Mouse (Mus musculus) layer of hippocampus, adult 2 months (tissue): ENCODE measurements around the gene Cutc. TPM values are rescaled to one million over a fixed set of nuclear protein-coding genes. Genes with fewer than 3 reads are reported as not detected.

Experiments used
- DNase-seq, 2 experiments: peaks; one replicate each; pipeline ENCODE4 v3.0.0; 2022; ENCODE audit warnings: low spot score in 2 of 2
- H3K27ac ChIP-seq: fragments of 200-600 bp; 2 replicates; pipeline ENCODE4 v1.8.1; 2022
- H3K4me3 ChIP-seq: fragments of 200-600 bp; 2 replicates; pipeline ENCODE4 v1.8.1; 2022; ENCODE audit warnings: mild to moderate bottlenecking
- CTCF ChIP-seq: fragments of 200-600 bp; conservative IDR thresholded peaks from 2 replicates; pipeline ENCODE4 v1.8.1; 2022; ENCODE audit warnings: antibody characterized with exemption, mild to moderate bottlenecking, moderate library complexity
- long read RNA-seq, 2 experiments: library from polyadenylated mRNA; stranded (forward); transcript quantifications; one replicate each; pipeline ENCODE4 v2.0.0; 2021; ENCODE audit warnings: borderline mapping rate in 2 of 2
- total RNA-seq, 2 experiments: library from RNA; stranded (reverse); gene quantifications; 2 replicates each; pipeline ENCODE4 v1.2.3; 2021

The Cutc gene
- total RNA-seq: 1 to 10 TPM; 6.6 to 7.6 TPM
- long read RNA-seq, experiment 1, transcript Cutc-202 (9 exons, 1,233 nt): major isoform, 7 of 13 reads
- long read RNA-seq, experiment 1, partial matches to known transcripts: 0 of 13 reads
- long read RNA-seq, experiment 1, other reads (novel, unspliced or antisense): 5 of 13 reads
- long read RNA-seq, experiment 2, partial matches to known transcripts: 0 of 4 reads
- long read RNA-seq, experiment 2, other reads (novel, unspliced or antisense): 4 of 4 reads

GRCm38 (mm10) chr19:43752489-43753225 lies at the start of gene Cutc, which contains the start of gene Cox15:
Gene Cutc (plus strand): TSS chr19:43752996.
Gene Cox15 (minus strand): TSS chr19:43753000.
- peak; percentile 95 to 97 for DNase-seq
- TF ChIP-seq CTCF: no peak
- H3K27ac ChIP-seq: peak within 1 kb of the TSS; percentile 94
- peak within 1 kb of the TSS; percentile 79 for H3K4me3 ChIP-seq

GRCm38 (mm10) chr19:43704211-43704610 lies 48.6 kb upstream of the Cutc start:
- no peak overlapping the region for H3K27ac ChIP-seq
- no peak for DNase-seq
- H3K4me3 ChIP-seq: no peak overlapping the region
- no peak for TF ChIP-seq CTCF

GRCm38 (mm10) chr19:43704787-43705497 lies 47.9 kb upstream of the Cutc start:
- no peak overlapping the region for H3K4me3 ChIP-seq
- H3K27ac ChIP-seq: no peak overlapping the region
- no peak for TF ChIP-seq CTCF
- DNase-seq: no peak

- TF ChIP-seq CTCF: no peak
- DNase-seq: no peak
- Histone ChIP-seq H3K4me3 (no peak overlapping the region), H3K27ac (no peak overlapping the region)
Observed at GRCm38 (mm10) chr19:43708206-43708605, 44.6 kb upstream of the Cutc start.

- 0 out of 2 replicates have a peak overlapping the region, but pooled peaks have one; percentile 23 for H3K27ac ChIP-seq
- no peak overlapping the region for H3K4me3 ChIP-seq
- no peak for TF ChIP-seq CTCF
- DNase-seq: no peak
Observed at GRCm38 (mm10) chr19:43709317-43709716, 43.5 kb upstream of the Cutc start.

- no peak for DNase-seq
- no peak overlapping the region for H3K4me3 ChIP-seq
- no peak overlapping the region for H3K27ac ChIP-seq
- TF ChIP-seq CTCF: no peak
Observed at GRCm38 (mm10) chr19:43711159-43711916, 41.5 kb upstream of the Cutc start.

- H3K4me3 ChIP-seq: no peak overlapping the region
- TF ChIP-seq CTCF: no peak
- H3K27ac ChIP-seq: no peak overlapping the region
- no peak for DNase-seq
Observed at GRCm38 (mm10) chr19:43711971-43712370, 40.8 kb upstream of the Cutc start.

GRCm38 (mm10) chr19:43720061-43720460 lies 32.7 kb upstream of the Cutc start:
- DNase-seq: no peak
- Histone ChIP-seq H3K4me3 (no peak overlapping the region), H3K27ac (no peak overlapping the region)
- no peak for TF ChIP-seq CTCF

- Histone ChIP-seq H3K27ac (no peak overlapping the region), H3K4me3 (no peak overlapping the region)
- DNase-seq: no peak
- no peak for TF ChIP-seq CTCF
Observed at GRCm38 (mm10) chr19:43722891-43723290, 29.9 kb upstream of the Cutc start.

- no peak for DNase-seq
- Histone ChIP-seq H3K27ac (no peak overlapping the region), H3K4me3 (no peak overlapping the region)
- no peak for TF ChIP-seq CTCF
Observed at GRCm38 (mm10) chr19:43723501-43723900, 29.3 kb upstream of the Cutc start.

- TF ChIP-seq CTCF: no peak
- no peak overlapping the region for H3K27ac ChIP-seq
- no peak overlapping the region for H3K4me3 ChIP-seq
- no peak for DNase-seq
Observed at GRCm38 (mm10) chr19:43724194-43724593, 28.6 kb upstream of the Cutc start.

GRCm38 (mm10) chr19:43724821-43725220 lies 28.0 kb upstream of the Cutc start:
- Histone ChIP-seq H3K27ac (no peak overlapping the region), H3K4me3 (no peak overlapping the region)
- DNase-seq: no peak
- no peak for TF ChIP-seq CTCF
